Mouse (Mus musculus) myocyte (in vitro differentiated cells): ENCODE results near the gene Ripk1. TPM values are rescaled to one million over a fixed set of nuclear protein-coding genes. Genes with fewer than 3 reads are reported as not detected.
"Not testable (repeated sequence)": the region's sequence is repeated elsewhere in the genome, so short reads cannot be mapped to it uniquely, and the experiment has no call there.

ENCODE experiments used
- H3K27me3 ChIP-seq: one replicate; pipeline ENCODE4 v1.6.1; 2011; ENCODE audit not compliant: control insufficient read depth, insufficient read depth, insufficient read length
- H3K36me3 ChIP-seq: one replicate; pipeline ENCODE4 v1.6.1; 2011; ENCODE audit not compliant: control insufficient read depth, insufficient read depth
- H3K4me2 ChIP-seq: one replicate; pipeline ENCODE4 v1.6.1; 2011; ENCODE audit warnings: low read depth, control low read depth
- H3K4me3 ChIP-seq: one replicate; pipeline ENCODE4 v1.5.1; 2011; ENCODE audit warnings: mild to moderate bottlenecking, control low read depth, moderate library complexity
- H3K79me2 ChIP-seq: one replicate; pipeline ENCODE4 v1.6.1; 2011; ENCODE audit not compliant: control insufficient read depth, insufficient read depth
- H3ac ChIP-seq: one replicate; pipeline ENCODE4 v1.6.1; 2011; ENCODE audit not compliant: control insufficient read depth, insufficient read length
- CEBPB ChIP-seq: IDR thresholded peaks from 2 replicates; pipeline ENCODE4 v1.6.1; 2011; ENCODE audit warnings: mild to moderate bottlenecking, moderate library complexity; ENCODE audit not compliant: poor library complexity, insufficient read depth, severe bottlenecking
- E2F4 ChIP-seq: IDR thresholded peaks from one replicate; pipeline ENCODE4 v1.6.1; 2011; ENCODE audit warnings: mild to moderate bottlenecking, control low read depth, moderate library complexity; ENCODE audit not compliant: insufficient read depth
- MAX ChIP-seq: IDR thresholded peaks from one replicate; pipeline ENCODE4 v1.6.1; 2011; ENCODE audit warnings: low read depth, mild to moderate bottlenecking, control low read depth
- MYOD1 ChIP-seq, 3 experiments: IDR thresholded peaks; one replicate each; pipeline ENCODE4 v1.6.1; 2011; ENCODE audit warnings: control low read depth in 2 of 3, low read depth in 2 of 3, mild to moderate bottlenecking in 2 of 3, moderate library complexity in 1 of 3; ENCODE audit not compliant: insufficient read length in 2 of 3, control insufficient read depth in 1 of 3
- MYOG ChIP-seq, 3 experiments: IDR thresholded peaks; one replicate each; pipeline ENCODE4 v1.6.1; 2011; ENCODE audit warnings: control low read depth in 2 of 3, low read depth in 2 of 3, mild to moderate bottlenecking in 2 of 3; ENCODE audit not compliant: insufficient read length in 2 of 3, control insufficient read depth in 1 of 3, insufficient read depth in 1 of 3
- POLR2A ChIP-seq: IDR thresholded peaks from one replicate; pipeline ENCODE4 v1.6.1; 2011; ENCODE audit warnings: low read depth, mild to moderate bottlenecking, control low read depth, moderate library complexity; ENCODE audit not compliant: insufficient read length
- POLR2AphosphoS2 ChIP-seq: IDR thresholded peaks from one replicate; pipeline ENCODE4 v1.6.1; 2011; ENCODE audit warnings: low read depth, control low read depth; ENCODE audit not compliant: insufficient read length
- REST ChIP-seq: IDR thresholded peaks from one replicate; pipeline ENCODE4 v1.6.1; 2011; ENCODE audit warnings: mild to moderate bottlenecking, control low read depth, moderate library complexity; ENCODE audit not compliant: insufficient read depth, insufficient read length
- SRF ChIP-seq: IDR thresholded peaks from one replicate; pipeline ENCODE4 v1.6.1; 2011; ENCODE audit warnings: low read depth; ENCODE audit not compliant: control insufficient read depth, insufficient read length
- TCF12 ChIP-seq: IDR thresholded peaks from one replicate; pipeline ENCODE4 v1.6.1; 2011; ENCODE audit warnings: mild to moderate bottlenecking, control low read depth; ENCODE audit not compliant: poor library complexity, insufficient read depth, severe bottlenecking
- TCF3 ChIP-seq: IDR thresholded peaks from one replicate; pipeline ENCODE4 v1.6.1; 2011; ENCODE audit warnings: low read depth, control low read depth; ENCODE audit not compliant: insufficient read length
- USF1 ChIP-seq: IDR thresholded peaks from one replicate; pipeline ENCODE4 v1.6.1; 2011; ENCODE audit warnings: low read depth, mild to moderate bottlenecking, control low read depth, moderate library complexity
- polyA plus RNA-seq: library from polyadenylated mRNA; unstranded; fragments of >200 nt; fragmentation: generic; extraction: Trizol; gene quantifications from one replicate; pipeline ENCODE4 v1.2.1, GENCODE M21; 2012; ENCODE audit warnings: missing spikeins

The Ripk1 gene
- polyA plus RNA-seq, 1 experiment: 6.5 TPM

DNA sequence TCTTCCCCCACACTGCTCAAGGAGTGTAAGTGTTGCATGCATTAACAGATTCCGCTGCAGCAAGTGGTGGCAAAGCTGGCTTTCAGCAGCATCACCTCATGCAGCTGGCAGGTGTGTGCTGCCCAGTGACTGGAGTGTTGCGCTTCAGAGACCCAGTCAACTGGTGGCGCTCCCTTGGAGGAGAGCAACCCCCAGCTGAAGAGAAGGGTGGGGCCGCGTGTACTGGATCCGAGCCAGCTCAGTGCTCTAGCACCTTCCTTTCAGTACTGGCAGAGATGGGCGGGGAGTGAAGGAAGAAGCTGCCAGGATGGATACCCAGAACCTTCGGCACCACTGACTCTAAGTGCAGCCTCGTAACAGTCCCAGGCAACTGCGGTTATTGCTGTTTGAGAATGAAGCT is 60.3 kb downstream of the Ripk1 start:
- Histone ChIP-seq H3K36me3 (peaks cover 4% of the 10 kb centered on the region), H3K27me3 (no peaks in the 10 kb centered on the region), H3K4me3 (no peak overlapping the region), H3K79me2 (no peaks in the 10 kb centered on the region), H3K4me2 (no peak overlapping the region), H3ac (no peak overlapping the region)
- TF ChIP-seq TCF3: no peak
- no peak for TF ChIP-seq POLR2A
- TF ChIP-seq USF1: no peak
- TF ChIP-seq REST: no peak
- TF ChIP-seq POLR2AphosphoS2: no peak
- TF ChIP-seq MYOG (IDR thresholded peaks at IDR 0.05; ENCODE audit: control insufficient read depth in 1 of 3, insufficient read depth in 1 of 3, insufficient read length in 2 of 3, low read depth in 2 of 3): no peak
- TF ChIP-seq SRF: no peak
- no peak for TF ChIP-seq TCF12

DNA sequence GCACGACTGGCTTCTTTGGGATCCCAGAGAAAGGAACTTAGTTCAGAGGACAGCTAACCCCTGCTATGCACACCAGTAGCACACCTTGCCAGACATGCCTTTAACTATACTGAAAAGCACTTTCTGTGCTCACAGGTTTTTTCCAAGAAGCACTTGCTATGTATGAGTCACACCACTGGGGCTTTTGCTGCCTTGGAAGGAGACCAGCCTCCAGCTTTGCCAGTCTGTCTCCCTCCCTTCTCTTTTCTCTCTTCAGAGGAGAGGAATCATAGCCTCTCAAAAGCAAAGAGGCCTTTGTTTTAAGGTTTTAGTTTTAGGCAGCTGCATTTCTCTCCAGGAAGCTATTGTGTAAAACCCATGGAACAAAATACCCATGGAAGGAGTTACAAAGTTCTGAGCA is 64.2 kb downstream of the Ripk1 start:
- H3K36me3 ChIP-seq: no peaks in the 10 kb centered on the region
- no peaks in the 10 kb centered on the region for H3K27me3 ChIP-seq
- H3ac ChIP-seq: no peak overlapping the region
- TF ChIP-seq MYOG (IDR thresholded peaks at IDR 0.05; ENCODE audit: control insufficient read depth in 1 of 3, insufficient read depth in 1 of 3, insufficient read length in 2 of 3, low read depth in 2 of 3): no peak
- no peak for TF ChIP-seq POLR2AphosphoS2
- H3K79me2 ChIP-seq: no peaks in the 10 kb centered on the region
- H3K4me2 ChIP-seq: no peak overlapping the region
- no peak overlapping the region for H3K4me3 ChIP-seq

GRCm38 (mm10) chr13:34070296-34070695 is 68.1 kb downstream of the Ripk1 start:
- Histone ChIP-seq H3K36me3 (peaks cover 12% of the 10 kb centered on the region), H3ac (no peak overlapping the region), H3K4me2 (no peak overlapping the region), H3K79me2 (peaks cover 4% of the 10 kb centered on the region), H3K27me3 (no peaks in the 10 kb centered on the region), H3K4me3 (no peak overlapping the region)
- TF ChIP-seq POLR2A (no peak), SRF (no peak), REST (no peak), TCF3 (no peak), MAX (no peak), E2F4 (no peak), POLR2AphosphoS2 (no peak), TCF12 (no peak), USF1 (no peak), MYOG (IDR thresholded peaks at IDR 0.05; ENCODE audit: control insufficient read depth in 1 of 3, insufficient read depth in 1 of 3, insufficient read length in 2 of 3, low read depth in 2 of 3) (no peak), CEBPB (no peak)

DNA sequence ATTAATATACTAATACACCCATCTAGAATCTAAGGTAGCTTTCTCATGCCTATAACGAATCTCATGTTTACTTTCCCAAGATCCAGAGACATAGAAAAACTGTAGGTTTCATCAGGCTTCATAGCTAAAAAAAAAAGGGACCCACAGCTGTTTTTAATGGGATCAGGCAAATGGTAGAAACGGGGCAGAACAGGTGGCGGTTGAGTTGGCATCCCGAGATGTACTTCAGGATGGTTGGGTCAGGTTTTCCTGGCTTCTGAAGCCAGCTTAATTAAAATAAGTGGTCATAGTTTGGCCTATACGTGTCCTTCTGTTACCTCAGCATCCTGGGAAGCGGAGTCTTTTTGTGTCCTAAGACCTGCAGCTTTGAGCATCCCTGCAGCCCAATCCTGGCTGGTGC is 69.7 kb downstream of the Ripk1 start:
- H3K4me2 ChIP-seq: no peak overlapping the region
- H3ac ChIP-seq: no peak overlapping the region
- TF ChIP-seq USF1 (no peak), TCF12 (peak; percentile 19), REST (no peak), TCF3 (no peak), POLR2A (no peak), MYOG (IDR thresholded peaks at IDR 0.05; ENCODE audit: control insufficient read depth in 1 of 3, insufficient read depth in 1 of 3, insufficient read length in 2 of 3, low read depth in 2 of 3) (peak in 1 of 3 experiments; percentile 35), MYOD1 (IDR thresholded peaks at IDR 0.05; ENCODE audit: control insufficient read depth in 1 of 3, insufficient read length in 2 of 3, low read depth in 2 of 3) (peak in 2 of 3 experiments; percentile 71 to 75), MAX (no peak), CEBPB (no peak)
- no peaks in the 10 kb centered on the region for H3K27me3 ChIP-seq
- H3K4me3 ChIP-seq: no peak overlapping the region
- H3K79me2 ChIP-seq: peaks cover 12% of the 10 kb centered on the region
- peaks cover 12% of the 10 kb centered on the region for H3K36me3 ChIP-seq

GRCm38 (mm10) chr13:34072847-34073246 is 70.7 kb downstream of the Ripk1 start:
- no peak overlapping the region for H3K4me3 ChIP-seq
- H3K36me3 ChIP-seq: peaks cover 12% of the 10 kb centered on the region
- H3K27me3 ChIP-seq: no peaks in the 10 kb centered on the region
- no peak overlapping the region for H3ac ChIP-seq
- peaks cover 21% of the 10 kb centered on the region for H3K79me2 ChIP-seq
- H3K4me2 ChIP-seq: no peak overlapping the region
- no peak for TF ChIP-seq SRF
- TF ChIP-seq MYOG (IDR thresholded peaks at IDR 0.05; ENCODE audit: control insufficient read depth in 1 of 3, insufficient read depth in 1 of 3, insufficient read length in 2 of 3, low read depth in 2 of 3): peak in 2 of 3 experiments; percentile 19 to 73
- no peak for TF ChIP-seq POLR2A
- peak in 2 of 3 experiments; percentile 84 to 92 for TF ChIP-seq MYOD1 (IDR thresholded peaks at IDR 0.05; ENCODE audit: control insufficient read depth in 1 of 3, insufficient read length in 2 of 3, low read depth in 2 of 3)
- no peak for TF ChIP-seq TCF3
- no peak for TF ChIP-seq USF1
- no peak for TF ChIP-seq REST
- no peak for TF ChIP-seq E2F4
- TF ChIP-seq MAX: no peak
- TF ChIP-seq CEBPB: no peak
- TF ChIP-seq TCF12: no peak
- peak; percentile 73 for TF ChIP-seq POLR2AphosphoS2

- not testable (repeated sequence) for H3K27me3 ChIP-seq, H3K4me3 ChIP-seq, H3ac ChIP-seq
- Histone ChIP-seq H3K4me2 (peak overlapping the region; percentile 25), H3K79me2 (peaks cover 21% of the 10 kb centered on the region), H3K36me3 (peaks cover 12% of the 10 kb centered on the region)
These were observed 72.3 kb downstream of the Ripk1 start for GRCm38 (mm10) chr13:34074441-34074840.
